Mouse (Mus musculus) right cerebral cortex, adult 2 months (tissue): ENCODE measurements around the gene Galnt6.

Source experiments
- DNase-seq, 2 experiments: peaks; one replicate each; pipeline ENCODE4 v3.0.0; 2021 to 2022; ENCODE audit warnings: low spot score in 2 of 2

The Galnt6 gene

GRCm38 (mm10) chr15:100722026-100722425 is 7.2 kb downstream of the Galnt6 start:
- DNase-seq: no peak

DNA sequence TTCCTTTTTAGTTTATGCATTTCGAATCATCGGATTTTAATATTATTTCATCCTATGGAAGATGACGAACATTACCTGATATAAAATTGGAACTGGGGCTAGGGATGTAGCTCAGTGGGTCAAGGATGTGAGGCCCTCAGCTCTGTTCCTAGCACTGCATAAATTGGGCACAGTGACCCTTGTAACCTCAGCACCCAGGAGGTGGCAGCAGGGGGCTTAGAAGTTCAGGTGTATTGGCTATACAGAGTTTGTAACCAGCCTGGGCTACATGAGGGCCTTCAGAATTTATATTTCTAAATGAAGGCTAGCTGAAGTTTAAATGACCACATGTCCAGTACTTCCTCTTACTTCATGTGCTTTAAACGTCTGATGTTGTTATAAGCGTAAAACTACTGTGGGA is 7.7 kb downstream of the Galnt6 start:
- no peak for DNase-seq

DNA sequence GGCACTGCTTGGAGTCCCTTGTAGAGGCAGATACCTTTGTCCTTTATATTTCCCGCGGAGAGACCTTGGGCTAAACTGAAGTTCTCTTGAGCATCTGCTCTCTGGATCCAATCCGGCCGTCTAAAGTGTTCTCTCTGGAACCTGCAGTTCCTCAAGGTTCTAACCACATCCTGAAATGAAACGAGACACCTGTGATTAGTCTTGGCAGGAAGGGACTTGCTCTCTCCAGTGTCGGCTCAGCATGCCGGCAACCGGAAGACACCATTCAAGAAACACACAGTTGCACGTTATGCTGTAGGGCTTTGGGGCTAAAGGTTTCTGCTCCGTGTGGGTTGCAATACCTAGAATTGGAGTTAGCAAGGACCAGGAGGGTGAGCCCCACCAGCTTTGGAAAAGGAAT is 9.1 kb downstream of the Galnt6 start:
- no peak for DNase-seq

DNA sequence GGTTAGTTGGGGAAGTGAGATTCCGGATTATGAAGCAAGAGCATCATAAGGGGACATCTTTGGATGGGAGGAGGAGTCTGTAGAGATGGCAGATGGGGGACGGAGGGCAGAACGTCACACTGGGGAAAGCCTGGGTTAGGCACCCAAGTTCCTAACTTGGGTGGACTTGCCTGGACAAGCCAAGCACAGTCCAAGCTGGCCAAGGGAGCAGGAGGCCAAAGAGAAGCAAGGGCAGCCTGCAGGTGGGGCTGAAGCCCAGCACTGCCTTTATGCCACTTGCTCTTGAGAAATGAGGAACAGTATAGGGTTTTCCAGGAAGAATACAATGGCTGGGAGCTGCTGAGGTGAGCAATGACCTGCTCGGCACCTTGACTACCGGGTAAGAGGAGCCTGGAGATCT is 10.0 kb downstream of the Galnt6 start:
- DNase-seq: no peak

GRCm38 (mm10) chr15:100718572-100718971 is 10.6 kb downstream of the Galnt6 start:
- no peak for DNase-seq

DNA sequence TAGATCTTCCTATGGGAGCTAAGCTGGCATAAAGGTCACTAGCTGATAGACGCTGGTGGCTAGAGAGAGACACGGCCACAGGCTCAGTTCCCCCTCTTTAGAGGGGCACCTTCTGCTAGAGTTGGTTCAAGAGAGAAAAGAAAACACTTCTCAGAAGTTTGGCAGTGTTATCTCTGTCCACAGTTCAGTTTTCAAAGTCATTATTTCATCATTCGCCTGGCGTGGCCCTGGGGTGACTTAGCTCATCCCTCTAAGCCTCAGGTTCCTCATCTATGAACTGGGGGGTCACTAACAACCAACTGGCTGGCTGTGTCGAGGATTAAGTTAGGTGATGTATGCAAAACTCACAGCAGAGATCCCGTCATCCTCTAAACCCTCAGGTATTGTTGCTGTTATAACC is 11.2 kb downstream of the Galnt6 start:
- DNase-seq: no peak

GRCm38 (mm10) chr15:100715399-100715993 is 13.7 kb downstream of the Galnt6 start:
- no peak for DNase-seq

GRCm38 (mm10) chr15:100714470-100714869 is 14.7 kb downstream of the Galnt6 start:
- DNase-seq: no peak

DNA sequence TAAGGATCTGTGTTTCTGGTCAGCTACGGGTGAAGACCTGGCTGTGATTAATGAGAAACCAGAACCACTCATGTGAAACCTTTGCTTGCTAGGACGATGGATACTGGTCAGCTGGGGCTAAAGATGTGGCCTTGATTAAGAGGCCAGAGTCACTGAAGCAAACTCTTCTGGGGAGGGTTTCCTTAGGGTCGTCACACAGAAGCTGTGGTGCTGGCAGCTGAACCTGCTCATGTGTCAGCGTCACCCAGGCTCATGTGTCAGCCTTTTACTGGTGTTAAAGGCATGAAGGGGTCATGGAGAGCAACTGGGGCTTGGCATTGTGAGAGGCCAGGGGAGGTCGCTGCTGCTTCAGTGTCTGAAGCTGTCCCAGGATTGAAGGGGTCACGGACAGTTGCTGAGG is 18.3 kb downstream of the Galnt6 start:
- no peak for DNase-seq

DNA sequence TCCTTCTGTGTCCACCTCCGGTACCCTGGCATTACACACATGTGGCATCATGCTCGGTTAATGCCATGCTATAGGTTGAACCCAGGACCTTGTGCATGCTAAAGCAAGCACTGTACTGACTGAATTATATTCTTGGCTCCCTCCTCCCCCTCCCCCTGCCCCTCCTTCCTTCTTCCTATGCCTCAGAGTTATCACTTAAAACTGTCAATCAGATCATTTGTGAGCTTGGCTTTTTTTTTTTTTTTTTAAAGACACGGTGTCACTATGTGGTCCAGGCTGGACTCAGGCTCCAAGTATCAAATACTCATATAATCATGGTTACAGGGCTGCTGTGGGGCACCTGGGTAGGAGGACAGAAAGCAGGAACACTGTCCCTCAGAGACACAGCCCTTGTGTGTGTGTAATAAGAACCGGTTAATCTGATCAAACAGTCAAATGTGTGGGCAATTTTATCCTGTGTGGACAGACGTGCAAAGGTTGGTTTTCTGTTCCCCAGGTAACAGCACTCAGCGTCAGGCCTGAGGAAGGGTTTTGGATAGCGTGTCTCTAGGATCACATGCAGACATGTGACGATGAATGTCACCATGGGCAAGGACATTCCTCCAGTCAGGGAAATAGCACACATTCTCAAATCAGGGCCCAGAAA is 20.6 kb downstream of the Galnt6 start:
- no peak for DNase-seq

DNA sequence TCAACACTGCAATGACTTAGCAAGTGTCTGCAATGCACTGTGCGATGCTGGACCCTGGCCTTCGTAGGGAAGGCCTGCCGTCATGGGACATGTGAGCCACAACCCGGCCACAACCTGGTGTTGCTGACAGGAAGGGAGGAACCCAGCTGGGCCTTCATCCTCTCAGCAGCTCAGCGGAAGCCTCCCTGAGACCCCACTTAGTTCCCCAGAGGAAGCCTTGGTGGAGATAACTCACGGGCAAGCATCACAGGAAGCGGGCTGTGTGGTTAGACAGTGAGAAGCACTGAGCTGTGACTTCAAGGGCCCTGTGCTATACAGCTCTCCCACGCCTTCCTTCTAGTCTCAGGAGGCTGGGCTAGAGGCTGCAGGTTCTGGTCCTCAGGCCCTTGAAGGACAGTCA is 22.9 kb downstream of the Galnt6 start:
- no peak for DNase-seq

- no peak for DNase-seq
Measured at GRCm38 (mm10) chr15:100705376-100705775, 23.8 kb downstream of the Galnt6 start.

GRCm38 (mm10) chr15:100703913-100704312 is 25.3 kb downstream of the Galnt6 start:
- no peak for DNase-seq

GRCm38 (mm10) chr15:100701856-100702255 is 27.3 kb downstream of the Galnt6 start:
- DNase-seq: no peak

DNA sequence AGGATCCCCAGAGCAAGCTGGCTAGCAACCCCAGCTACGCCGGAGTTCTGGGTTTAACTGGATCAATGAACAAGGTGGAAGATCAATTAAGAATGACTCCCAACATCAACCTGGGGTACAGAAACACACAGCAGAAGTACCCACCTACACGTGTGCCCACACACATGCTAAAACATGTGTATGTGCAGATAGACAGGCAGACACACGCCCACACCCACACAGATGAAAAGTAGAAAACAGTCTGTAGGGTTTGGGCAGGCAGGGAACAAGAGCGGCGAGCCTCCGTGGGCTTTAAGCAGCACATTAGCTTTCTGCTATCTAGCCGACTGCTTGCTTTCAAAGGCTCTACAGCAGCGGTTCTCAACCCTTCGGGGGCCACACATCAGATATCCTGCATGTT is 28.1 kb downstream of the Galnt6 start:
- DNase-seq: peak; percentile 17 to 30

DNA sequence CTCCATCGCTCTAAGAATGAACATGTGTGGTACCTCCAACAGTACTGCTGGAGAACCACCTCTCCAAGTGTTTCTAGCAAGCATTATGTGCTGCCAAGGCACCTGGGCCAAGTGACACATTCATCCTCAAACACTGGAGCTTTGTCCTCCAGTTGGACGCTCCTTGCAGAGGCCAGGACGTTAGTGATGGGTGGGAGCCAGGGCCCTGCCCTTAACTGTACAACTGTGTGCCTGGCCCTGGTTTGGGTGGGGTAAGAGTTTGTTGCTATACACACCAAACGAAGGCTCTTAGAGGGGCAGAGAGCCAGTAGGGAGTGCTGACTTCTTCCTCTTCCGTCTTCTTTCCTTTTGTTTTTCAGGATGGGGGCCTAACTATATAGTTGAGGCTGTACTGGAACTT is 28.8 kb downstream of the Galnt6 start:
- no peak for DNase-seq

DNA sequence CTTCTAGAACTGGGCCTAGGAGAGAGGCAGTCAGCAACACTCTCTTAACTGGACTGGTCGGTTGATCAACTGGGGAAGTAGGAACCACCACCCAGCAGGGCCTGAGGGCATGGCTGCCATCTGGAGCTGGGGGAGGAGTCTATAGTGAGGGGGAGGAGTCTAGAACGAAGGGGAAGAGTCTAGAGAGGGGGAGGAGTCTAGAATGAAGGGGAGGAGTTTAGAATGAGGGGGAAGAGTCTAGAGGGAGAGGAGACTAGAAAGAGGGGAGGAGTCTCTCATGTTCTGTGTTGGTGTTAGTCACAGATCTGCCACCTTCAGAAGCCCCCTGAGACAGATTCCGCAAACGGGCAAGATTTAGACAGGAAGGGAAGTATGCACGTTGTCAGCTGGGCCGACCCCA is 29.8 kb downstream of the Galnt6 start:
- no peak for DNase-seq

DNA sequence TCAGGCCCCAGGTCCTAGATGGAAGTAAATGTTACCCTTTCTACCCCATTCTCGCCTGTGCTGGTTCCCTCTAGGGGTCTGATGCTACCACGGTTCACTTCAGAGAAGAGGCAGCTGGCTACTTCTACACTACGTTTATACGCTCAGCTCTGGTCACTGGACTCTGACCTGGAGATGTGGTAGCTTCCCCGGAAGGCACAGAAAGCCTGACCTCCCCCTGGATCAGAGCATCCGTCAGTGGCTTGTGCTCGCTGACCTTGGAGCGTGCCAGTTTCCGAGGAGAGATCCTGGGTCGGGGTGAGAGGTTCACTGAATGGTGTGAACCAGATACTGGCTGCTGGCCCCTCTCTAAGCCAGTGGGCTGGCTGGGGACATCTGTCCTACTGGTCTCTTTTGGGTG is 31.1 kb downstream of the Galnt6 start:
- DNase-seq: no peak

DNA sequence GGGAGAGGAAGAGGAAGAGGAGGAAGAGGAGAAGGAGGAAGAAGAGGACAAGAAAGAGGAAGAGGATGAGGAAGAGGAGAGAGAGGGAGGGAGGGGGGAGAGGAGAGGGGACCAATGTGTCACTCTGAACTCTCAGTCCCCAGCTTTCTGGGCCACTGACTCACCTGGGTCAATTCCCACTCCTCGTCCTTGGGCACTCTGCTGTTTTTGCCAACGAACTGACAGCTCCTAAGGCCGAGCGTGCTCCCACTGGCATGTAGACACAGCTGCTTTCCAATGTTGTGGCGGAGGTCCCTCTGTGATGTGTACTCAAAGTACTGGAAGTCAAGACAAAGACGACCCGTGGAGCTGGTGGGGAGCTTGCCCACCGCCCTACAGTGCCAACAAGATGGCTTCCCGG is 34.8 kb downstream of the Galnt6 start:
- DNase-seq: no peak

- DNase-seq: no peak
Measured at GRCm38 (mm10) chr15:100691990-100692389, 37.2 kb downstream of the Galnt6 start.

DNA sequence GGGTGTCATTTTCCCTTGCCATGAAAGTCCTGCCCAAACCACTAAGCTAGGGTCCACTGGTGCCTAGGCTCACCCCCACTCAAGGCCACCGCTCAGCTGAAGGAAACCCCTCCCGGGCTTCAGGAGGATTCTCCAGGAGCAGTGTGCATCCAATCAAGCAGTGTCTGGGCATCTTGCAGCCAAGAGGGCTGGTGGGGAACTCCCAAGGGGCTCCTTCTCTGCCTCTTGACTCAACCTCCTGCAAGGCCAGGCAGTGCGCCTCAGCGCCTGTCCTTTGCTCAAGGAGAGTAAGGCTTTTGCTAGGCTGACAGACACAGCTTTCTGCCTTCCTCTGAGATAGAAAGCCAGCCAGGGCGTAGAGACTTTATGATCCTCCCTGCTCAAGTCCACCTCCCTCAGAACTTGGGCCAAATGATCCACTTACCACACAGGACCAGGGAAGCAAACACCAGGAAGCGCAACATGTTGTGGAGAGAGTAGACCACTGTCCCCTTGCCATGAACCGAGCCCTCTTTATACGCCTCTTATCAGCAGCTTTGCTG is 41.7 kb downstream of the Galnt6 start, which contains the start of gene Cela1:
TSS of gene Cela1 (minus strand) at position 492 of the 542 bp plus-strand sequence.
- DNase-seq: no peak

- DNase-seq: peak; percentile 48 to 51
Measured at GRCm38 (mm10) chr15:100686989-100687388, 42.2 kb downstream of the Galnt6 start.

DNA sequence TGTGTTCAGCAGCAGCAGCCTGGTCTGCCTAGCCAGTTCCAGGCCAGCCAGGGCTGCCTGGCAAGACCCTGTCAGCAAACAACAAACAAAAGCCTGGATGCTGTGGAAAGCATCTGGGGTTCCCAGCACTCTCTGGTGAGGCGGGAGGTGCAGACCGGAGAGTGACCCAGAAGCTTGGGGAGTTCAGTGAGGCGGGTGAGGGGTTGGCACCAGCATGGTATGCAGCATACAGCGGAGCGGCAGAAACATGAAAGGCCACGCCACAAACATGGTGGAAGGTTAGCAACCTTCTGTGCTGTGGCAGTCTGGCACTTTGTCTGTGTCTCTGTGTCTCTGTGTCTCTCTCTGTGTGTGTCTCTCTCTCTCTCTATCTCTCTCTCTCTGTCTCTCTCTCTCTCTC is 42.7 kb downstream of the Galnt6 start:
- no peak for DNase-seq

DNA sequence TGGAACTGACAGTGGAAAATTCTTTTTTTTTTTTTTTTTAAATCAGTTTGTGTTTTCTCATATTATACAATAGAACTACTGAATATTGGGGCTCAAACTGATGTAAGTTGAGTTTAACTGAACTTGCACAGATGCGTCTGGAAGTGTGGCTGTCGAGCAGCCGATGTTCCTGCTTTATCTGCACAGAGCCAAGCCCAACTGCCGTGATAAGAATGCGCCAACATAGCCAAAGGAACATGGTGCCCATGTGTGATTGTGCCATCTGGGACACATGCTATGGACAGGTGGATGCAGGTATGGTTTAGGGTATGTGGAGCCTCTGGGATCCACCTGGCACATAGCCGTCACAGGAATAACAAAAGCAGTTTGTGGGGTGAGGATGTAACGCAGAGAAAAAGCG is 43.3 kb downstream of the Galnt6 start:
- no peak for DNase-seq
